Mouse (Mus musculus) CD8-positive naive resting alpha-beta T cell, adult 2 months (primary cell): ENCODE results near the gene Ssrp1.

Experiments used
- DNase-seq, 2 experiments: peaks; one replicate each; pipeline ENCODE4 v3.0.0; 2022; ENCODE audit warnings: low read depth in 2 of 2, low spot score in 2 of 2

Ssrp1 gene

DNA sequence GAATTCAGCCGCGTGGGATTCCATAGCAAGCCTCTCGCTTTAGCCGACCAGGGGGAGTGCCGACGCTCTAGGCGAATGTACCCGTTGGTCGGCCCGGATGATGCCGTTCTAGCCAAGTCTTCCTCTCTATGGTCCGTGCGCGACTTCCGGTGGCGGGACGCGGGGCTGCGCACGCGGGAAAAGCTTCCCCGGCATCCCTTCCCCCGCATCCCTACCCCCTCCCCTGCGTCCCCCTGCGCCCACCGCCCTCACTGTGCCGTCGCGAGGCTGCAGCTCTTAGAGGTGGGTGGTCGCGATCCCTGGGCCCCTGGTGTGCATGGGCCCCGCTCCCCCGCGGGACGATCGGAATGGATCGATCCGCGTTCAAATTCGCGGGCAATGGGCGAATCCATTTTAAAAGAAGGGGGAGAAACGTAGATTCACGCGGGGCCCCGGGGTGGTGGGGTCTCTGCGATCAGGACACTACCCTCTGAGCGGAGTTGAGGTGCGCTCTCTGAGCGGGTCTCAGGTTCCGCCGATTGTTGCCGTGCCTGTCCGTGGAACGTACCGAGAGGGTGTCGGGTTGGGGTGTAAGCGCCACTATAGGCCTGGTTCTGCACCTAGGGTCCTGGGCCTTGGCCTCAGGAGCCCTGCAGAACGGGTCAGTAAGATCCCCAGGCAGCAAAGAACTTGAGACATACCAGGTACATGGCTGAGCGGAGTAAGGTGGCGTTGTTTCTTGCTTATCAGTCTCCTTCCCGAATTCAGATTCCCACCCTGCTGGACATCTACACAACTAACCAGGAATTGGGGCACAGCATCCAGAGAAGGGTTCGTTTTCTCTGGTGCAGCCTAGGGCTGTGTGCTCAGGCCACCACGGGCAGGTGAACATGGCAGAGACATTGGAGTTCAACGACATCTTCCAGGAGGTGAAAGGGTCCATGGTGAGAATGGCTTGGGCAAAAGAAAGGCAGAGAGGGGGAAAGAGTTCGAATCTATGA, at the start of gene Ssrp1, which contains the start of gene P2rx3:
Gene Ssrp1 (plus strand): TSS at position 188 of the 980 bp plus-strand sequence.
Gene P2rx3 (minus strand): TSS at position 416 of the 980 bp plus-strand sequence.
- DNase-seq = peak; percentile 87

DNA sequence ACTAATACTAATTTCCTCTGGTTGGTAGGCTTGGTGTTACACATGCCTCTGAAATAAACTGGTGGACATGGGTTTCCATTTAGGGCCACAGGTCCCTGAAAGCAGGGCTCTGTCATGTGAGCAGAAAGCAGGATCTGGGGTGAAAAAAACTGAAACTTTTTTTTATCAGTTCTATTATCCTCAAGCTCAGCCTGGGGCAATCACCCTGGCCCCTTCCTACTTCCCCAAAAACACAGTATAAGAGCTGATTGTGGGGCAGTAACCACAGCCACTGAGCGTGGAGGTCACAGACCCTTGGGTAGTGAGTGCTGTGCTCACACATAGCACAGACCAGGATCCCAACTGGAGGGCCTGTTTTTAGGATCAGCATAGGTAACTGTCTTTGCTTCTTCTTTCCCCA, 49.1 kb upstream of the Ssrp1 start, which contains the start of gene Prg3:
Gene Prg3 (plus strand): TSS at position 286 of the 400 bp plus-strand sequence.
- DNase-seq = no peak

DNA sequence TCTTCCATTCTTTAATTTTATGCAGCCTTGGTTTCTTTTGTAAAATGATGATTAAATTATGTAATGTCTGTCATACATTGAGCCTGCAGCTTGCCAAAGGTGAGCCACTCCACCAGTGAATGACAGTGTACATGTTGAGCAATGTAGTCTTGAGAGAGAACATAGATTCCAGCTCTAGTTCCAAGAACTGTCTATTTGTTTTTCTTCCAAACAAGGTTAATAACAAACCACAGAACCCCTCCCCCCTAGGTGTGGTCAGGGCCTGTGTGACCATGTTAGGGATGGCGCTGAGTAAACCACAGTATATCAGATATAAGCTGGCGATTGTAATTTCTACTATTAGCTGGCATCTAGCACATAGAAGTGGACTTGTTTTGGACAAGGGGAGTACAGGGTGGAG, 40.7 kb upstream of the Ssrp1 start:
- no peak for DNase-seq

DNA sequence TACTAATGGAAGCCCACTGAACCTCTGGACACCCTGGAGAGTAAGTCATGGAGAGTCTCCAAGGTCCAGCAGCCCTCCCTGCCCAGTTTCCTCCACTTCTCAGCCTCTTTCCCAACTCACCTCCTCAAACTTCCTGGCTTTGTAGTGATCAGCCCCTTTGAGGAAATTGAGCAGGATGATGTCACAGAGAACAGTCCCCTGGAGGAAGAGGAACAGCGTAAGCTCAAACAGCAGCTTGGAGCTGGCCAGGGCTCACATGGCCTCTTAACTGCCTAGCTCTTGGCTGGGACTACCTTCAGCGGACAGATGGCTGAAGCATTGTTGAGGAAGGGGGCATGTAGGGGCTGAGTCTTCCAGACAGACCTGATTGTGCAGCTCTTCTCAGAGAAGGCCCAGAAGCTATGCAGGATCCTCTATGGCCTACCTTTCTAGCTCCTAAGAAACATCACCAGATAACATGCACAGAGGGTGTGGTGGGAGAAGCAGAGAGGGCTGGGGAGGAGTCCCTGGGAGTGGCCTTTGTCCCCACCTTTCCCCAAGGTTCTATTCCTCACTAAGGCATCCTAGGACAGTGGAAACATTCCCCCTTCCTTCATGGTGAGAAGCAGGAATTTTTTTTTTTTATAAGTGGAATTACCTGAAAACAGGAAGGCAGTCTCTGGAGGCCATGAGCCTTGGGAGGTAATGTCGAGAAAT, 37.4 kb upstream of the Ssrp1 start:
- DNase-seq = no peak

DNA sequence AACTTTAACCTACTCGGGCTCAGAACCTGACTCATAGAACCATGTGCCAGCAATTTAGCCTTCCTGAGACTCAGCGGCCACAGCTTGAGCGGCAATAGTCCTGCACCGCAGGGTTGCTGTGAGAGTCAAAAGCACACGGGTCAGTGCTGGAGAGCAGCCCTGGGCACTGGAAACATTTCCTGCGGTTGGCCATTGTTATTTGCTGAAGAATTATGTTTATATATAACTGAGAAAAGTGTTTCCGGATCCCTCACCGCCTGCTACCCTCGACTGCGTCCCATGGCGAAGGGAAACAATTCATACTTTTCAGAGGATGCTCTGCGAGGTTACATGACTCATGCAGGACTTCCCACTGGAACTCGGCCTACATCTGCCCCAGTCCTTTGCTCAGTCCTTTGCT, 35.5 kb upstream of the Ssrp1 start:
- DNase-seq = no peak

DNA sequence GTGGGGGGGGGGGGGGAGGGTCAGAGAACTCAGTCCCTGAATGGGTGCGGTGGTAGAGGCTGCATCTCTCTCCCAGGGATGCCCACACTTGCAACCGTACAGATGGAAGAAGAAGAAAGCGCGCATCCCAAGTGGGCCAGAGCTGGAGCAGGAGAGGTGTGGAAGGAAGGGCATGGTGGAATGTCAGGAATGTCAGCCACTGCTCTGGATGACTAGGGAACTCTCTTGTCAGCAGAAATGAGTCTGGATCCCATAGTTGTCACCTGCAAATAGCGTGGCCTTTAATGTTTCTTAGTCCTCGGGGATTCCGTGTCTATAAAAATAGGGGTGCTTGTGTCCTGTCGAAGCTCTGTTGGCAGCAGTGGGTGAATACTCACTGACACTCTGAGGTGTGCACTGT, 34.5 kb upstream of the Ssrp1 start:
- no peak for DNase-seq

DNA sequence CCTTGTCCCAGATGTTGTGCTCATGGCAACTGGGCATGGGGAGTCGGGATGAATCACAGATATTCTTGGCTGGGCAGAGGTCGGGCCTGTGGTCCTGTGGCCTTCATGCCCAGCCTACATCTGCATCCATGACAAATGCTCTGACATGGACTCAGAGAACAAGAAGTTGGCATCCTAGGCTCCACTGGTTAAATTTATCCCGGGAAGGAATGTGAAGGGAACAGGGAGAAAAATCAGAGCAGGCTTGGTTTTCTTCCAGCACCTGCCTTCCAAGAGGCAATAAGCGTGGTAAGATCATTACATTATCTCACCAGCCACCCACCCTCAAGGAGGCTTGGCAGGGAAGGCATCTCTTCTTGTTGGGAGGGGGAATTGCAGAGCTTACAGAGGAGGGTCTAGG, 32.7 kb upstream of the Ssrp1 start:
- DNase-seq = no peak

DNA sequence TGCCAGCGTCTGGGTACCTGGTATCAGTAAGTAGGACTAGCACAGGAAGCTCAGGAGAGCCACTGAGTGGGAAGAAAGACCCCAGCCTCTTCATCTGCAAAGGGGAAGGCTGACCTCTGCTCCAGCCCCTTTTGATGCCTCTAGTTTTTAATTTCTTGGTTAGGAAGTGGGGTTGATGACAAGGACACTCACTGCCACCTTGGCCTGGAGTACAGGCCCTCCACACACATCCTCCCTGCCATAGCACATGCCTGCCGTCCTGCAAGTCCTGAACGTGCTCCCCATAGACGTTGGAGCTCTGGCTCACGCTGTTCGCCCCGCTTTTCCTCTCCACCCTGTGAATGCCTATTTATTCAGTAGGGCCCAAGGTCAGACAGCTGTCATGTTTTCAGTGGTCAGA, 30.4 kb upstream of the Ssrp1 start:
- no peak for DNase-seq

DNA sequence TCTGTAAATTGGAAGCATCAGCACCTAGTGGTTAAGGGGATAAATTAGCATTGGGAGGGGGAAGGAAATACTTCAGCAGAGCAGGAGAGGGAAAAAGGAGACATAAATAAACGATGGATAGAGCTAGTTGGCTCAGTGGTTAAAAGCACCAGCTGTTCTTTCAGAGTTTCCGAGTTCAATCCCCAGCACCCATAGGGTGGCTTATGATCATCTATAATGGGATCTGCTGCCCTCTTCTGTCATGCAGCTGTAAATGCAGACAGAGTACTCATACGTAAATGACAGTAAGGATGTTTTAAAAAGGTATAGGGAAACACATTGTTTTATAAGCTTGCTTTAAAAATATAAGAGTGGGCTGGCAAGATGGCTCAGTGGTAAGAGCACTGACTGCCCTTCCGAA, 29.3 kb upstream of the Ssrp1 start:
- DNase-seq = peak in 1 of 2 experiments; percentile 17

DNA sequence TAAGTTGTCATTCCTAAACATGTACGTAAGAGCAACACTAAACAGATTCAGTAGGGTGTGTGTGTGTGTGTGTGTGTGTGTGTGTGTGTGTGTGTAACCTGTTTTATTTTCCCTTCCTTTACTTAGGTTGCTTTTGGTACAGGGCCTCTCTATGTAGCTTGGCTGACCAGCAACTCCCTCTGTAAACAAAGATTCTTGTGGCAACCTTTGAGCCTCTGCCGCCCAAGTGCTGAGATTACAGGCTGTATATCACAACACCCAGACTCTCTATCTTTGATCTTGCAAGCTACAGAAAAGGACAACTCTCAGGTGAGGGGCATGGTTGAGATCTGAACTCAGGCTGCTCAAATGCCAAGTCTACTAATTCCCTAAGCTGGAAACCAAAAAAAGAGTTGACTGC, 27.8 kb upstream of the Ssrp1 start:
- DNase-seq = no peak

DNA sequence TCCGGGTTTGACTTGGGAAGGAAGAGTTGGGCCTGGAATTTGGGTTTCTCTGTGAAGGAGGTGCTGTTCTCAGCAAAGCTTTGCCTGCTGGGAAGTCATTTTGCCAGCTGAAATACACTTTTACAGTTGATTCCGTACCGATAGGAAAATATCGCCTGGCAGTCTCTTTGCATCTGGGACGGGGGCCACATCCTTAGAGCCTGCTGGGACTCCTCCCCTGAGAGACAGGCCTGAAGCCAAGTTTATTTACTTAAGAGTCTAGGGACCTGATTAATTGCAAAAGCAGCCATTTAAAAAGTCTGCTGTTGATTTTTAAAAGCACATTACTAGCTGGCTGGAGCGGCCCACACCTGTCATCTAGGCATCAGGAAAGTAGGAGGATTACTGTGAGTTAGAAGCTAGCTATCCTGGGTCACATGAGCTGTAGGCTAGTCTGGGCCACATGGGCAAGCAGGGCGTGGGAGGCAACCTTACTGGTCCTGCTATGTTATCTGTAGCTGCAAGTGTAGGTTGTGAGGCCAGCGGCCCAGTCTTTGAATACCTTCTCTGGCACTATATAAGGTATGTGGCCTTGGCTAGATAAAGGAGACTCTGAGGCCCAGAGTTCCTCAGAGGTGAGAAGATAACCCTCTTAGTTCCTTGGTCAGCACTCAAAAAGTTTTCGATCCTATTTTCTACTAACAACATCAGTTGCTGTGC, 25.0 kb upstream of the Ssrp1 start:
- DNase-seq = no peak

DNA sequence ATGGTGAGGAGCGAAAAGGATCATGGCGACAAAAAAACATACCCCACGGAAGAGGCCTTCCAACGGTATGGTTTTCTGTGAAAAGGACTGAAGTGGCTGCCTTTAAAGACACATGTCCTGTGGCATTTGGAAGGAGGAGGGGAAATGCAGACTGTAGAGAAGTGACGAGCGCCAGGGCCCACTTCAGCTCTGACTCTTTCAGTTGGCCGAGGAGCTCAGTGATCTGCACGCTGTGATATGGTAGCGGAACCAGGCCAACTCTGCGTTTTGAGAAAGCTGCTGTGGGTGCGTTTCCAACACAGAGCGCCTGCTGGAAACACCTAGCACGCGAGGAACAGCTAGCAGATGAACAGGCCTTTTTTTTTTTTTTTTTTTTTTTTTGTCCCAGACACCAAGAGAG, 24.4 kb upstream of the Ssrp1 start:
- no peak for DNase-seq

DNA sequence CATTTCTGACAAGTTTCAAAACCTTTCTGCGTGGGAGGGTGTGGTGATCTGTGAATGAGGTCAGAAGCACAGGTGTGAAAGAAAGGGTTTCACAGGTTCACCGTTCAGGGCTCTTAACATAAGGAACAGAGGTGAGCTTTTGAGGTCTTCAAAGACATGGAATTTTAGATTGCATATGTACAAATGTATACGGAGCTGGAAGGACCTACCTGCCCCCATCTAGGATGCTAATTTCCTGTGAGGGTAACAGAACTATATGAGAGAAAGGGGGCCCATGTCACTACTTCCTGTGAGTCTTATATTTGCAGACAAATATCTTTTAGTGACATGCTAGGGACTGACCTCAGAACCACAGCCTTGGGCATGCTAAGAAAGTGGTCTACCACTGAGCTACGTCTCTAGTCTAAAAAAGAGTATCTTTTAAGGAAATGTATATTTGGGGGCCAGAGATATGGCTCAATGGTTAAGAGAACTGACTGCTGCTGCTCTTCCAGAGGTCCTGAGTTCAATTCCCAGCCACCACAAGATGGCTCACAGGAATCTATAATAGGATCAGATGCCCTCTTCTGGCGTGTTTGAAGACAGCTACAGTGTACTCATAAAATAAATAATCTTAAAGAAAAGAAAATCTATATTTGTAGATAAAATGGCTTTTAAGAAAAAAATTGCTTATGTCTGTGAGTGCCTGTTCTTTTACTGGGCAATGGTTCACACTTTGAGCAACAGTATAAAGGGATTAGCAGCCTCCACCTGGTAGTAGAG, 23.0 kb upstream of the Ssrp1 start:
- DNase-seq = peak in 1 of 2 experiments; percentile 21

DNA sequence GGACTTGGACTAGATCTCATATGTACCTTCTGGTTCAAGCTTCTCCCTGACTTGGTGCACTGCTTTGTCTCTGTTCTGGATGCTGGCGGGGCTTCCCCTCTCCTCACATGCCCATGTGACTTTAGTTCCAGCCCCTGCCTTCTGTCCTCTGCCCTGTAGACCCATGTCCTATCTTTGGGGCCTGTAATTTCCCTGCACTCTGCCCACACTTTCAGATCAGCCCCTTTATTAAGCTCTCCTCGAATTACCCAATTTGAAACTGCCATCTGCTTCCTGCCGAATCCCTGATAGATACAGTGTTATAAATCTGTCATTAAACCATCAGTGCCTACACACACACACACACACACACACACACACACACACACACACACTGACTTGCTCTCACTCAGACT, 22.4 kb upstream of the Ssrp1 start:
- DNase-seq = no peak

DNA sequence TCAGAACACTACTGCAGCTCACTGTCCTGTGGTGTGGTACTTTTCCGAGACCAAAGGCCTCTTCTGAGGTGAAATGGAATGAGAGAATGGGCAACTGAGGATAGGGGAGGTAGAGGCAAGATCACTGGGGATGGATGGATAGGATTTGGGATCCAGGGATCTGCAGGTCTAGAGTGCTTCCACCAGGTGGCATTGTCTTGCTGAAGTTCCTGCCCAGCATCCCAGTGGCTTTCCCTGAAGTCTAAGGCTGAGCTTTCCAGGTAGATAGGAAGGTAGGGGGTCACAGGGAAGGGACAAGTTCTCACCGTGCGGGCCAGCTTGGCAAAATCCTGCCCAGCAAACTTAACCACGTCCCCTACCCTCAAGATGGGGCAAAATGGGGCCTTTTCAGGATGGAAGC, 15.0 kb upstream of the Ssrp1 start:
- DNase-seq = no peak

DNA sequence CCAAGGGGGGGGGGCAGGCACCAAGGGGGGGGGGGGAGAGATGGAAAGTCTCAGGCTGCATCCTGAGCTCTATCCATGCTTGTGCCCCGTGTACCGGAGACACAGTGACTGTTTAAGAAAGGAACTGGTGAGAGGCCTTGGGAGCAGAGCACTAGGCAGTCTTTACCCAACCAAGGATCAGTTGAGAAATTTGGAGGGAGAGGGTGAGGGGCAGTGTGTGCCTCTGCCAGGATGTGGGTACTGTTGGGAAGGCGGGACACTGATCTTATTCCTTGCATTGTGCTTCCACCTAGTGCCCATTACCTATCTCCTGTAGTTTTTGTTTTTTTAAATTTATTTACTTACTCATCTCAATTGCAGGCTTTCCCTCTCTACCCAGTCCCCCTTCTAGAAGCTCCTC, 10.9 kb upstream of the Ssrp1 start:
- no peak for DNase-seq

DNA sequence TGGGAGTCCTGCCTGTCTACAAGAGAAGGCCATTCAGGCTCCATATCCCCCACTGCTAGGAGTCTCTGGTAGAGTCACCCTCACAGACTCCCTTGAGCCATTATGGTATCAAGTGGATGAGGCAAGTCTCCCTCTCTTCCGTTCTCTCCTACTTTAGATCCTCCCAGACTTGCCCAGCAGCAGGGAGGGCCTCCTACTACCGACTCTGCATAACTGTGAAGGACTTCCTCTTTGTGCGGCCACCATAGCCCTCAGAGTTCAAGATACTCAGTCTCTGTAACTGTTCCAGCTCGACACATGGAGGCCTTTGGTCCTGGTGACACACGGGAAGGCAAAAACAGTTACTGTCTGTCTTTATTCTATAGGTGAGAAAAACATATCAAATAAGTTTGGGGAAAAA, 9.8 kb upstream of the Ssrp1 start:
- DNase-seq = no peak

DNA sequence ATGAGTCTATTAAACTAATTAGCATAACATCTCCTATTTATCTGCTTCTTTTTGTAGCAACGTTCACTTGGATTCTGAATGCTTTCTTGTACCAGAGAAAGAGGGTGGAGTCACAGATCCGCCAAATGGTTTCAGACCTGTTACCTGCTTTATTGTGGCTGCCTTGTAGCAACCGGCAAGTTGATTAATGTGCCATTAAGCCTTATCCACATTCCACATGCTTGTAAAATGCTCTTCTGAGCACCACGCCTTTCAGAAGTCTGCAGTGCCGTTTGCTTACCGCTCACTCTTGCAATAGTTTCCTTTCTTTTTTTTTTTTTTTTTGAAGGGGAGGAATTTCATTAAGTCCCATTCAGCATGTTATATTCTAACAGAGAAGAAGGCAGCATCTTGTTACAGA, 7.1 kb upstream of the Ssrp1 start:
- DNase-seq = no peak

DNA sequence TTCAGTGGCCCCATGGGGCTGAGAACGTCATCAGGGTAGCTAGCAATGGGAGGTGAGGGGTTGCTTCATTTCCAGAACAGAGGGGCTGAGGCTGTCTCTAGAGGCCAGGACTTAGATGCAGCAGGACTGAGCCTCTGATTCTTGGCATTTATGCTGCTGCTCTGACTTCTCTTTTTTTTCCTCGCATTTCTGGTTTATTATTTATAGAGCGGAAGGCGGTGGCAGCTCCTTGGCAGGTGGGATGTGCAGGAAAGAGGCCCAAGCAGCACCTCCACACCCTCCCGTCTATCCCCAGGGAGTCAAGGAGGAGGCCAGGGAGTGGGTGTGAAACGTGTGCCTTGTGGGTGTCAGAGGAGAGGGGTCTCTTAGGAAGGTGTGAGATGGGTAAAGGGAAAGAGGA, 6.0 kb upstream of the Ssrp1 start:
- DNase-seq = no peak

DNA sequence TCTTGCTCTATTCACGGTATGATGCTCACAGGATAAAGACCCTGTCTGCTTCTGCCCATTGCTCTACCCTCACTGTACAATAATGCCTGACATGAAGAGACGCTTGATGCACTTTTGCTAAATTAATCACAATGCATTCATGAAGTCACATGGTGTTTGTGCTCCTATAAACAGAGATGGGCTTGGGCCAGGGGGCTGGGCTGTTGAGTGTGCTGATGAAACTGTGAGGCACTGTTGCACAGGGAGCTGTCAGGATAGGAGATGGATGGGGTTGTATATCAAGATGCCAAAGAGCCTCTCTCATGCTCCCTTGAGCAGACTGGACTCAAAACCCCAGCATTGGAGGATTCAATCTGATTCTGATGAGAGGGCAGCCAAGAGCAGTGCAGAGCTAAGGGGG, 3.9 kb upstream of the Ssrp1 start:
- no peak for DNase-seq

DNA sequence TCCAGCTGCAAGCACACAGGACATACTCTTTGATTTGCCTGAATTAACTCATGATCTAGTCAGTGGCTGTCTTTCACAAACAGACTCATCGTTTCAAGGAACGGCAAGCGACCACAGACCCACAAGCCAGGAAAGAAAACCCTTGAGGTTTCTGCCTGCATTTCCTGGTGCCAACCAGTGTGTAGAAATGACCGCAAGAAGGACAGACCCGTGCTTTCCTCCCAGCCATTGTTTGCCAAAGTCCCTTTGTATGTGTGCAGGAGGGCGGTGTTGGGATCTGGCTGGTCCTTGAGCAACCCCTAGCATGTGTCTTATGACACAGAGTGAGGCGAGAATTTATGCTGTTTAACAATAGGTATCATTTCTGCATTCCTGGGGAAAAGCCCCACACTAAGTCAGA, 2.9 kb upstream of the Ssrp1 start:
- DNase-seq = no peak
